Mouse (Mus musculus) heart, adult 2 months (tissue): ENCODE results near the gene Pafah2.

ENCODE experiments used
- CTCF ChIP-seq: fragments of 200-600 bp; IDR thresholded peaks from 2 replicates; pipeline ENCODE4 v1.8.1; 2022; ENCODE audit warnings: antibody characterized with exemption, mild to moderate bottlenecking, moderate library complexity
- EP300 ChIP-seq: fragments of 200-500 bp; IDR thresholded peaks from 2 replicates; pipeline ENCODE4 v1.6.1; 2011; ENCODE audit warnings: low read depth, low read length, control low read depth; ENCODE audit not compliant: insufficient read depth
- POLR2A ChIP-seq: fragments of 200-500 bp; IDR thresholded peaks from 2 replicates; pipeline ENCODE4 v1.6.1; 2011; ENCODE audit warnings: mild to moderate bottlenecking, low read depth, low read length, control low read depth; ENCODE audit not compliant: insufficient read depth

DNA sequence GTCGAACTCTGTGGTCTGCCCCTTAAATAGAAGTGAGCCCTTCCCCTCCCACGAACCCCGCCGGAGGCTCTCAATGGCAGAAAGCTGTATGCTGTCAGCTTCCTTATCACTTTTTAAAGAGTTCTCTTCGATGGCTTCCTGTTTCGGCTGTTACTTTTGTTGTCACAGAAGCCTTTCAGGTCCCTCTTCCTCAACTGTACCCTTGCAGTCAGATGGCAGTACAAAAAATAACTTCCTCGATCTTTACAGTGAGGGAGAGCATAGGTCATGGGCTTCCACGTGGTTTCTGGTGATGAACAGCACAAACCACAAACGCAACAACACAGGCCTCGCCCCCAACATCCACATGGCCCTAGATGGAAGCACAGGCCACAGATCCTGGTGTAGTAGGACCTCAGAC lies 64.2 kb downstream of the Pafah2 start:
- no peak for TF ChIP-seq EP300
- no peak for TF ChIP-seq POLR2A
- TF ChIP-seq CTCF, result no peak
